Mouse (Mus musculus) lung, embryonic 16.5 days (tissue): Measurements from ENCODE around the gene C030005K15Rik. TPM values are rescaled to one million over a fixed set of nuclear protein-coding genes. Genes with fewer than 3 reads are reported as not detected.

ENCODE experiments used
- ATAC-seq: fragments of 200-750 bp; cut with Nextera tagmentation; 2 replicates; pipeline ENCODE4 v1.8.0; 2017; ENCODE audit warnings: low read depth, mild to moderate bottlenecking, moderate library complexity
- H3K27ac ChIP-seq: fragments of 300-500 bp; sonication (generic); 2 replicates; pipeline ENCODE4 v1.5.1; 2014; ENCODE audit warnings: mild to moderate bottlenecking, control low read depth, low read length
- H3K27me3 ChIP-seq: fragments of 300-500 bp; sonication (generic); 2 replicates; pipeline ENCODE4 v1.6.1; 2014; ENCODE audit warnings: low read depth, low read length, mixed read lengths; ENCODE audit not compliant: control insufficient read depth, insufficient read depth
- H3K36me3 ChIP-seq: fragments of 300-500 bp; sonication (generic); 2 replicates; pipeline ENCODE4 v1.6.1; 2014; ENCODE audit warnings: low read length; ENCODE audit not compliant: control insufficient read depth, insufficient read depth
- H3K4me1 ChIP-seq: fragments of 300-500 bp; sonication (generic); replicated peaks from 2 replicates; pipeline ENCODE4 v1.6.1; 2014; ENCODE audit warnings: low read length, mixed read lengths; ENCODE audit not compliant: control insufficient read depth, insufficient read depth
- H3K4me2 ChIP-seq: fragments of 300-500 bp; sonication (generic); 2 replicates; pipeline ENCODE4 v1.6.1; 2014; ENCODE audit warnings: low read depth, low read length, control low read depth
- H3K4me3 ChIP-seq: fragments of 300-500 bp; sonication (generic); 2 replicates; pipeline ENCODE4 v1.5.1; 2014; ENCODE audit warnings: mild to moderate bottlenecking, low read length, control low read depth
- H3K9ac ChIP-seq: fragments of 300-500 bp; sonication (generic); 2 replicates; pipeline ENCODE4 v1.6.1; 2014; ENCODE audit warnings: low read length, control low read depth
- H3K9me3 ChIP-seq: fragments of 300-500 bp; sonication (generic); 2 replicates; pipeline ENCODE4 v1.6.1; 2016; ENCODE audit warnings: low read length; ENCODE audit not compliant: control insufficient read depth
- polyA plus RNA-seq: library from polyadenylated mRNA; unstranded; fragments of >200 nt; fragmentation: Nextera tagmentation; extraction: Ambion mirVana; gene quantifications from 2 replicates; pipeline ENCODE4 v1.2.1, GENCODE M21; 2015

Gene C030005K15Rik
- polyA plus RNA-seq, 1 experiment from 2014 or later, result not detected

GRCm38 (mm10) chr10:97682981-97683380, 43.6 kb downstream of the C030005K15Rik start:
- no peak overlapping the region for H3K4me2 ChIP-seq
- H3K9ac ChIP-seq, result no peak overlapping the region
- no peaks in the 10 kb centered on the region for H3K9me3 ChIP-seq
- no peaks in the 10 kb centered on the region for H3K4me1 ChIP-seq
- H3K4me3 ChIP-seq, result no peak overlapping the region
- H3K27me3 ChIP-seq, result no peaks in the 10 kb centered on the region
- no peaks in the 10 kb centered on the region for H3K36me3 ChIP-seq
- ATAC-seq, result no peak
- no peak overlapping the region for H3K27ac ChIP-seq

Other genes starting within 250 kb of the C030005K15Rik start
- gene Dcn, start 247.1 kb downstream of the C030005K15Rik start, polyA plus RNA-seq, result 179 and 191 TPM in 2 replicates
- gene Lum, start 161.6 kb downstream of the C030005K15Rik start, polyA plus RNA-seq, result 46.4 and 58.2 TPM in 2 replicates
- gene Kera, start 119.9 kb downstream of the C030005K15Rik start, polyA plus RNA-seq, result 0.28 and 0.30 TPM in 2 replicates
- gene Epyc, start 82.7 kb downstream of the C030005K15Rik start, polyA plus RNA-seq, result 0.59 and 0.78 TPM in 2 replicates
- gene Ccer1, start 33.7 kb downstream of the C030005K15Rik start, polyA plus RNA-seq, result not detected in 2 replicates